Mouse (Mus musculus): ENCODE data around the gene Mast3. TPM values are rescaled to one million over a fixed set of nuclear protein-coding genes. Genes with fewer than 3 reads are reported as not detected.
A peak's percentile ranks its signal among the peaks of the same experiment; 100 is the strongest.

Gene Mast3
- polyA plus RNA-seq, 1 experiment from 2014 or later, result 18.2 TPM

- H3K36me3 ChIP-seq (ENCODE audit: control insufficient read depth, insufficient read depth, low read length), result no peaks in the 10 kb centered on the region
- H3K27ac ChIP-seq (ENCODE audit: low read depth, low read length), result no peak overlapping the region
- H3K9ac ChIP-seq (ENCODE audit: low read depth, low read length), result peak overlapping the region; percentile 4; the same call in 1 of the 2 replicates
- peaks cover 11% of the 10 kb centered on the region for H3K27me3 ChIP-seq (replicated peaks; ENCODE audit: control insufficient read depth, insufficient read depth, low read length)
- H3K4me2 ChIP-seq, result no peak overlapping the region
- H3K4me3 ChIP-seq (ENCODE audit: low read depth, low read length), result no peak overlapping the region
- H3K4me1 ChIP-seq (replicated peaks; ENCODE audit: control insufficient read depth, insufficient read depth, low read length), result peaks cover 29% of the 10 kb centered on the region
- 45% methylated on average over 5 of the region's 5 CpGs for WGBS
- DNase-seq (ENCODE audit: low spot score) (no peak), ATAC-seq (replicated peaks; ENCODE audit: low FRiP score) (no peak)
- H3K9me3 ChIP-seq (ENCODE audit: control insufficient read depth, low read length), result no peaks in the 10 kb centered on the region
These were observed 40.3 kb upstream of the Mast3 start for GRCm38 (mm10) chr8:70845108-70845507.

GRCm38 (mm10) chr8:70844523-70844922, 39.7 kb upstream of the Mast3 start:
- peak overlapping the region; percentile 97 for H3K27ac ChIP-seq (ENCODE audit: low read depth, low read length)
- H3K4me1 ChIP-seq (replicated peaks; ENCODE audit: control insufficient read depth, insufficient read depth, low read length), result peaks cover 31% of the 10 kb centered on the region
- H3K4me2 ChIP-seq, result no peak overlapping the region
- peak overlapping the region; percentile 51 for H3K9ac ChIP-seq (ENCODE audit: low read depth, low read length)
- ATAC-seq (replicated peaks; ENCODE audit: low FRiP score), result no peak
- peaks cover 9% of the 10 kb centered on the region for H3K27me3 ChIP-seq (replicated peaks; ENCODE audit: control insufficient read depth, insufficient read depth, low read length)
- 1% methylated on average over 6 of the region's 6 CpGs for WGBS
- H3K36me3 ChIP-seq (ENCODE audit: control insufficient read depth, insufficient read depth, low read length), result no peaks in the 10 kb centered on the region
- no peak overlapping the region for H3K4me3 ChIP-seq (ENCODE audit: low read depth, low read length)
- no peaks in the 10 kb centered on the region for H3K9me3 ChIP-seq (ENCODE audit: control insufficient read depth, low read length)
- DNase-seq (ENCODE audit: low spot score), result peak; percentile 95

GRCm38 (mm10) chr8:70843941-70844340, 39.1 kb upstream of the Mast3 start:
- Histone ChIP-seq H3K4me3 (ENCODE audit: low read depth, low read length) (0 out of 2 replicates have a peak overlapping the region, but pooled peaks have one; percentile 13), H3K27me3 (replicated peaks; ENCODE audit: control insufficient read depth, insufficient read depth, low read length) (peaks cover 9% of the 10 kb centered on the region), H3K9ac (ENCODE audit: low read depth, low read length) (peak overlapping the region; percentile 51), H3K4me1 (replicated peaks; ENCODE audit: control insufficient read depth, insufficient read depth, low read length) (peaks cover 31% of the 10 kb centered on the region), H3K9me3 (ENCODE audit: control insufficient read depth, low read length) (no peaks in the 10 kb centered on the region), H3K27ac (ENCODE audit: low read depth, low read length) (peak overlapping the region; percentile 97), H3K4me2 (peak overlapping the region; percentile 61), H3K36me3 (ENCODE audit: control insufficient read depth, insufficient read depth, low read length) (no peaks in the 10 kb centered on the region)
- ATAC-seq (replicated peaks; ENCODE audit: low FRiP score), result no peak
- 72% methylated on average over 8 of the region's 8 CpGs for WGBS
- no peak for DNase-seq (ENCODE audit: low spot score)

- H3K9me3 ChIP-seq (ENCODE audit: control insufficient read depth, low read length), result no peaks in the 10 kb centered on the region
- peak overlapping the region; percentile 61 for H3K4me2 ChIP-seq
- H3K27me3 ChIP-seq (replicated peaks; ENCODE audit: control insufficient read depth, insufficient read depth, low read length), result 0 out of 2 replicates have a peak, but pooled peaks cover 4% of the 10 kb centered on the region
- peak overlapping the region; percentile 97 for H3K27ac ChIP-seq (ENCODE audit: low read depth, low read length)
- H3K4me1 ChIP-seq (replicated peaks; ENCODE audit: control insufficient read depth, insufficient read depth, low read length), result peaks cover 35% of the 10 kb centered on the region
- ATAC-seq (replicated peaks; ENCODE audit: low FRiP score) (peak; percentile 58), DNase-seq (ENCODE audit: low spot score) (no peak)
- H3K36me3 ChIP-seq (ENCODE audit: control insufficient read depth, insufficient read depth, low read length), result no peaks in the 10 kb centered on the region
- peak overlapping the region; percentile 51; the same call in 1 of the 2 replicates for H3K9ac ChIP-seq (ENCODE audit: low read depth, low read length)
- WGBS, result 47% methylated on average over 5 of the region's 5 CpGs
- 0 out of 2 replicates have a peak overlapping the region, but pooled peaks have one; percentile 13 for H3K4me3 ChIP-seq (ENCODE audit: low read depth, low read length)
These were observed 38.4 kb upstream of the Mast3 start for GRCm38 (mm10) chr8:70843214-70843773.

GRCm38 (mm10) chr8:70842484-70842883, 37.6 kb upstream of the Mast3 start:
- Histone ChIP-seq H3K9ac (ENCODE audit: low read depth, low read length) (peak overlapping the region; percentile 59), H3K27ac (ENCODE audit: low read depth, low read length) (peak overlapping the region; percentile 97), H3K4me3 (ENCODE audit: low read depth, low read length) (peak overlapping the region; percentile 18; the same call in 1 of the 2 replicates), H3K4me2 (peak overlapping the region; percentile 61), H3K4me1 (replicated peaks; ENCODE audit: control insufficient read depth, insufficient read depth, low read length) (peaks cover 35% of the 10 kb centered on the region), H3K9me3 (ENCODE audit: control insufficient read depth, low read length) (no peaks in the 10 kb centered on the region), H3K27me3 (replicated peaks; ENCODE audit: control insufficient read depth, insufficient read depth, low read length) (no peaks in the 10 kb centered on the region), H3K36me3 (ENCODE audit: control insufficient read depth, insufficient read depth, low read length) (no peaks in the 10 kb centered on the region)
- no peak for DNase-seq (ENCODE audit: low spot score)
- no peak for ATAC-seq (replicated peaks; ENCODE audit: low FRiP score)
- WGBS, result 68% methylated on average over 25 of the region's 25 CpGs

- DNase-seq (ENCODE audit: low spot score) (peak; percentile 91), ATAC-seq (replicated peaks; ENCODE audit: low FRiP score) (peak; percentile 44)
- Histone ChIP-seq H3K9me3 (ENCODE audit: control insufficient read depth, low read length) (no peaks in the 10 kb centered on the region), H3K4me2 (peak overlapping the region; percentile 61), H3K4me1 (replicated peaks; ENCODE audit: control insufficient read depth, insufficient read depth, low read length) (peaks cover 42% of the 10 kb centered on the region), H3K27me3 (replicated peaks; ENCODE audit: control insufficient read depth, insufficient read depth, low read length) (no peaks in the 10 kb centered on the region), H3K4me3 (ENCODE audit: low read depth, low read length) (peak overlapping the region; percentile 36), H3K9ac (ENCODE audit: low read depth, low read length) (peak overlapping the region; percentile 59), H3K27ac (ENCODE audit: low read depth, low read length) (peak overlapping the region; percentile 97), H3K36me3 (ENCODE audit: control insufficient read depth, insufficient read depth, low read length) (0 out of 2 replicates have a peak, but pooled peaks cover 3% of the 10 kb centered on the region)
- WGBS, result 26% methylated on average over 22 of the region's 22 CpGs
These were observed 36.6 kb upstream of the Mast3 start for GRCm38 (mm10) chr8:70841147-70842072.

- Histone ChIP-seq H3K4me2 (peak overlapping the region; percentile 61), H3K4me1 (replicated peaks; ENCODE audit: control insufficient read depth, insufficient read depth, low read length) (peaks cover 50% of the 10 kb centered on the region), H3K9me3 (ENCODE audit: control insufficient read depth, low read length) (no peaks in the 10 kb centered on the region), H3K27me3 (replicated peaks; ENCODE audit: control insufficient read depth, insufficient read depth, low read length) (no peaks in the 10 kb centered on the region), H3K36me3 (ENCODE audit: control insufficient read depth, insufficient read depth, low read length) (peaks cover 3% of the 10 kb centered on the region; the same call in 1 of the 2 replicates), H3K4me3 (ENCODE audit: low read depth, low read length) (no peak overlapping the region), H3K27ac (ENCODE audit: low read depth, low read length) (peak overlapping the region; percentile 97), H3K9ac (ENCODE audit: low read depth, low read length) (peak overlapping the region; percentile 59)
- 48% methylated on average over 10 of the region's 10 CpGs for WGBS
- DNase-seq (ENCODE audit: low spot score), result no peak
- ATAC-seq (replicated peaks; ENCODE audit: low FRiP score), result no peak
These were observed 35.7 kb upstream of the Mast3 start for GRCm38 (mm10) chr8:70840590-70840989.

GRCm38 (mm10) chr8:70839408-70840351, 34.8 kb upstream of the Mast3 start, which contains the start of gene Arrdc2:
TSS of gene Arrdc2 (minus strand) at chr8:70839720.
- Histone ChIP-seq H3K9me3 (ENCODE audit: control insufficient read depth, low read length) (no peaks in the 10 kb centered on the region), H3K4me1 (replicated peaks; ENCODE audit: control insufficient read depth, insufficient read depth, low read length) (peaks cover 58% of the 10 kb centered on the region), H3K27ac (ENCODE audit: low read depth, low read length) (peak within 1 kb of the TSS; percentile 97), H3K27me3 (replicated peaks; ENCODE audit: control insufficient read depth, insufficient read depth, low read length) (no peaks in the 10 kb centered on the region), H3K4me2 (peak within 1 kb of the TSS; percentile 90), H3K9ac (ENCODE audit: low read depth, low read length) (peak within 1 kb of the TSS; percentile 87), H3K4me3 (ENCODE audit: low read depth, low read length) (peak within 1 kb of the TSS; percentile 80), H3K36me3 (ENCODE audit: control insufficient read depth, insufficient read depth, low read length) (peaks cover 3% of the 10 kb centered on the region; the same call in 1 of the 2 replicates)
- DNase-seq (ENCODE audit: low spot score) (peak; percentile 97), ATAC-seq (replicated peaks; ENCODE audit: low FRiP score) (peak; percentile 89)
- 2% methylated on average over 55 of the region's 55 CpGs for WGBS
